Mouse (Mus musculus): ENCODE data around the gene Pcbp3. TPM values are rescaled to one million over a fixed set of nuclear protein-coding genes. Genes with fewer than 3 reads are reported as not detected.
A peak's percentile ranks its signal among the peaks of the same experiment; 100 is the strongest.

The Pcbp3 gene
- polyA plus RNA-seq, 1 experiment from 2014 or later: 103 TPM

- Histone ChIP-seq H3K36me3 (no peaks in the 10 kb centered on the region), H3K27me3 (replicated peaks) (no peaks in the 10 kb centered on the region), H3K4me2 (peak within 1 kb of the TSS; percentile 38), H3K4me1 (no peaks in the 10 kb centered on the region), H3K9ac (replicated peaks) (0 out of 2 replicates have a peak within 1 kb of the TSS, but pooled peaks have one; percentile 23), H3K9me3 (replicated peaks) (no peaks in the 10 kb centered on the region), H3K27ac (replicated peaks) (no peak within 1 kb of the TSS), H3K4me3 (replicated peaks) (peak within 1 kb of the TSS; percentile 26)
- 36% methylated on average over 9 of the region's 9 CpGs for WGBS
- no peak; the same call in 1 of the 2 replicates for ATAC-seq (ENCODE audit: low FRiP score)
Observed at GRCm38 (mm10) chr10:76725682-76726285, 235.9 kb downstream of the Pcbp3 start, which contains the start of gene Col6a1. Gene Col6a1 (minus strand): TSS chr10:76726168.

GRCm38 (mm10) chr10:76725097-76725496 is 236.6 kb downstream of the Pcbp3 start:
- H3K36me3 ChIP-seq: no peaks in the 10 kb centered on the region
- 0 out of 2 replicates have a peak overlapping the region, but pooled peaks have one; percentile 23 for H3K9ac ChIP-seq (replicated peaks)
- no peak overlapping the region for H3K27ac ChIP-seq (replicated peaks)
- H3K27me3 ChIP-seq (replicated peaks): no peaks in the 10 kb centered on the region
- H3K4me1 ChIP-seq: no peaks in the 10 kb centered on the region
- ATAC-seq (ENCODE audit: low FRiP score): no peak
- WGBS: 89% methylated on average over 2 of the region's 2 CpGs
- peak overlapping the region; percentile 26 for H3K4me3 ChIP-seq (replicated peaks)
- H3K4me2 ChIP-seq: peak overlapping the region; percentile 38
- H3K9me3 ChIP-seq (replicated peaks): no peaks in the 10 kb centered on the region

GRCm38 (mm10) chr10:76724231-76724736 is 237.4 kb downstream of the Pcbp3 start:
- no peak for ATAC-seq (ENCODE audit: low FRiP score)
- 59% methylated on average over 5 of the region's 5 CpGs for WGBS
- no peak overlapping the region for H3K4me3 ChIP-seq (replicated peaks)
- H3K36me3 ChIP-seq: no peaks in the 10 kb centered on the region
- H3K27ac ChIP-seq (replicated peaks): no peak overlapping the region
- no peaks in the 10 kb centered on the region for H3K4me1 ChIP-seq
- peak overlapping the region; percentile 38 for H3K4me2 ChIP-seq
- H3K9me3 ChIP-seq (replicated peaks): no peaks in the 10 kb centered on the region
- no peak overlapping the region for H3K9ac ChIP-seq (replicated peaks)
- no peaks in the 10 kb centered on the region for H3K27me3 ChIP-seq (replicated peaks)

- Histone ChIP-seq H3K36me3 (no peaks in the 10 kb centered on the region), H3K27ac (replicated peaks) (no peak overlapping the region), H3K4me2 (no peak overlapping the region), H3K9ac (replicated peaks) (no peak overlapping the region), H3K9me3 (replicated peaks) (no peaks in the 10 kb centered on the region), H3K4me1 (no peaks in the 10 kb centered on the region), H3K27me3 (replicated peaks) (no peaks in the 10 kb centered on the region), H3K4me3 (replicated peaks) (no peak overlapping the region)
- 87% methylated on average over 18 of the region's 18 CpGs for whole genome bisulfite sequencing
- no peak for ATAC-seq (ENCODE audit: low FRiP score)
Observed at GRCm38 (mm10) chr10:76722751-76723450, 238.8 kb downstream of the Pcbp3 start.

GRCm38 (mm10) chr10:76721746-76722145 is 239.9 kb downstream of the Pcbp3 start:
- Histone ChIP-seq H3K9me3 (replicated peaks) (no peaks in the 10 kb centered on the region), H3K36me3 (no peaks in the 10 kb centered on the region), H3K4me1 (no peaks in the 10 kb centered on the region), H3K27ac (replicated peaks) (no peak overlapping the region), H3K4me2 (no peak overlapping the region), H3K9ac (replicated peaks) (no peak overlapping the region), H3K4me3 (replicated peaks) (no peak overlapping the region), H3K27me3 (replicated peaks) (no peaks in the 10 kb centered on the region)
- ATAC-seq (ENCODE audit: low FRiP score): no peak
- 94% methylated on average over 6 of the region's 6 CpGs for WGBS

GRCm38 (mm10) chr10:76721216-76721615 is 240.5 kb downstream of the Pcbp3 start:
- Histone ChIP-seq H3K4me2 (no peak overlapping the region), H3K9me3 (replicated peaks) (no peaks in the 10 kb centered on the region), H3K27ac (replicated peaks) (no peak overlapping the region), H3K27me3 (replicated peaks) (no peaks in the 10 kb centered on the region), H3K9ac (replicated peaks) (no peak overlapping the region), H3K36me3 (no peaks in the 10 kb centered on the region), H3K4me3 (replicated peaks) (no peak overlapping the region), H3K4me1 (no peaks in the 10 kb centered on the region)
- WGBS: 81% methylated on average over 11 of the region's 11 CpGs
- ATAC-seq (ENCODE audit: low FRiP score): no peak

GRCm38 (mm10) chr10:76717631-76718030 is 244.1 kb downstream of the Pcbp3 start:
- Histone ChIP-seq H3K4me1 (no peaks in the 10 kb centered on the region), H3K36me3 (no peaks in the 10 kb centered on the region), H3K4me3 (replicated peaks) (no peak overlapping the region), H3K4me2 (no peak overlapping the region), H3K27ac (replicated peaks) (no peak overlapping the region), H3K9me3 (replicated peaks) (no peaks in the 10 kb centered on the region), H3K9ac (replicated peaks) (no peak overlapping the region), H3K27me3 (replicated peaks) (no peaks in the 10 kb centered on the region)
- 88% methylated on average over 4 of the region's 4 CpGs for WGBS
- ATAC-seq (ENCODE audit: low FRiP score): no peak

GRCm38 (mm10) chr10:76717026-76717425 is 244.7 kb downstream of the Pcbp3 start:
- no peak for ATAC-seq (ENCODE audit: low FRiP score)
- H3K27me3 ChIP-seq (replicated peaks): no peaks in the 10 kb centered on the region
- H3K4me3 ChIP-seq (replicated peaks): no peak overlapping the region
- H3K4me2 ChIP-seq: no peak overlapping the region
- no peaks in the 10 kb centered on the region for H3K4me1 ChIP-seq
- H3K27ac ChIP-seq (replicated peaks): no peak overlapping the region
- no peaks in the 10 kb centered on the region for H3K36me3 ChIP-seq
- 93% methylated on average over 7 of the region's 7 CpGs for WGBS
- no peaks in the 10 kb centered on the region for H3K9me3 ChIP-seq (replicated peaks)
- no peak overlapping the region for H3K9ac ChIP-seq (replicated peaks)

- Histone ChIP-seq H3K9me3 (replicated peaks) (no peaks in the 10 kb centered on the region), H3K9ac (replicated peaks) (no peak overlapping the region), H3K4me2 (no peak overlapping the region), H3K4me1 (no peaks in the 10 kb centered on the region), H3K27me3 (replicated peaks) (no peaks in the 10 kb centered on the region), H3K4me3 (replicated peaks) (no peak overlapping the region), H3K36me3 (no peaks in the 10 kb centered on the region), H3K27ac (replicated peaks) (no peak overlapping the region)
- ATAC-seq (ENCODE audit: low FRiP score): no peak
- 80% methylated on average over 7 of the region's 7 CpGs for WGBS
Observed at GRCm38 (mm10) chr10:76714303-76714702, 247.4 kb downstream of the Pcbp3 start.

- no peak overlapping the region for H3K4me3 ChIP-seq (replicated peaks)
- no peaks in the 10 kb centered on the region for H3K4me1 ChIP-seq
- H3K36me3 ChIP-seq: no peaks in the 10 kb centered on the region
- no peaks in the 10 kb centered on the region for H3K9me3 ChIP-seq (replicated peaks)
- H3K27ac ChIP-seq (replicated peaks): no peak overlapping the region
- 94% methylated on average over 3 of the region's 3 CpGs for WGBS
- no peak overlapping the region for H3K4me2 ChIP-seq
- no peaks in the 10 kb centered on the region for H3K27me3 ChIP-seq (replicated peaks)
- no peak overlapping the region for H3K9ac ChIP-seq (replicated peaks)
- ATAC-seq (ENCODE audit: low FRiP score): no peak
Observed at GRCm38 (mm10) chr10:76712500-76712899, 249.2 kb downstream of the Pcbp3 start.

Measured in neural tube, embryonic 15.5 days (tissue).